Mouse (Mus musculus) layer of hippocampus, adult 9-10 months (tissue): ENCODE results near the gene Nat8f2.
"Not testable (repeated sequence)": the region's sequence is repeated elsewhere in the genome, so short reads cannot be mapped to it uniquely, and the experiment has no call there.

Source experiments
- DNase-seq: peaks from one replicate; pipeline ENCODE4 v3.0.0; 2022; ENCODE audit warnings: low spot score

Gene Nat8f2

DNA sequence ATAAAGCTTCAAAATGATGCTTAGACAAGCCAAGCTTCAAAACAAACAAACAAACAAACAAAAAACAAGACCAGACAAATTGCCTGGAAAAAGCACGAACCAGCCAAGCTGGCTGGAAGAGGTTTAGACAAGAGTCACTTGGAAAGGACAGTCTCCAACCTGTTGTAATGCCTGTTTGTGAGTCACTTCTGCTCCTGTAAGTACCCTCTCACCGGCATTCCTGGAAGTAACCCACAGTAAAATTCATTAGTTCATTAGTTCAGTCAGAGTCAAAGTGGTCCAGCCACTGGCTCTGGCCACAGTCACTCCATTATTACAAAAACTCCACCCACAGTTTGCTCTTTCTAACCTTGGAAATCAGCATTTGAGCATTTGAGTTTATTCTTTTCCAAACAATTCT, 5.1 kb downstream of the Nat8f2 start:
- no peak for DNase-seq

DNA sequence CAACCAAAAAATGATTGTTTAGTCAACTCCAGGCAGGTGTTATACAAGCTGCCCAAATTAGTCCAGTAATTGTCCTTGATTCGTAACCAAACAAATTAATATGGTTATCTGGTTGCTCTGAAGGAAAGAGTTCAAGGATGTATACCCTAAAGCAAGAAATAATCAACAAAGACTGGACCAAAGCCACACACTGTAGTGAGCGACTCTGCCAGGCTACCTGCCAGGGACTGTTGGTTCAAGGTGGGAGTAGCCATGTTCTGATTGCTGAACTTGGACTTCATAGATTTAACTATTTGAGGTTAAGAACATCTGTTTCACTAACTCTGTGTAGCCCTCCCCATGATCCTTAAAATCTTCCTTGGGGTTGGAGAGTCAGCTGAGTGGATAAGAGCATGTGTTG, 5.8 kb downstream of the Nat8f2 start:
- DNase-seq: no peak

DNA sequence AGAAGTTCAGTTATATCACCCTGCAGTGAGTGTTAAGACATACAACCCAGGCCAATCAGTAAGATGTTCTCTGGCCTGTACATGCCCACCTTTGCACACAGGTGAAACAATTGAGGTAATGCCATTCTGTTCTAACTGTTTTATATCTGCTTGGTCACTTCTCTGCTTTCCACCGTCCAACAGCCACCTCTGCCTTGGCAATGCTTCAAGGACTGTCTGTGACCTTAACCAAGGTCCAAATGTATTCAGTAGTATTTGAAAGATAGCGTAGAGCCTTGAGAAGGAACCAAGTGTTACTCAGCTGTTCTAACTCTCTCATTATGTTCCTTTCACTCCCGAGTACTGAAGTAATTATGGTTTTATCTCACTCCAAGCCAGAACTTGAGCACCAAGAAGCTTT, 6.4 kb downstream of the Nat8f2 start:
- DNase-seq: no peak

DNA sequence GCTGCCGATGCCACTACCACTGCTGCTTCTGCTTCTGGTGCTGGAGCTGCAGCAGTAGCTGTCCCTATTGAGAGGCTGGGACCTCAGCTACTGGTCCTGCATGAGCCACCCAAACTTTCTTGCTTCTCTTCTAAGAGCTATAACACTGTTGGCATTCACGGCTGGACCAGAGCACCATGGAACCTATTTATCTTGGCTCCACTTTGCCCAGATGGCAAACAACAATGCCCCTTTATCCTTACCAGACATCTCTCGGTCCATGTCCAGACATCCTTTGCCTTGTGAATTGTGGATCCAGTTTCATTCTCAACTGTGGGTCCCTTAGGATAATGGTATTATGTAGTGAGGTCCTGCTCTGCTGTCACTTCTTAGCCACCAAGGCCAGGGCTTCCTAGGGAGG, 7.7 kb downstream of the Nat8f2 start:
- no peak for DNase-seq

DNA sequence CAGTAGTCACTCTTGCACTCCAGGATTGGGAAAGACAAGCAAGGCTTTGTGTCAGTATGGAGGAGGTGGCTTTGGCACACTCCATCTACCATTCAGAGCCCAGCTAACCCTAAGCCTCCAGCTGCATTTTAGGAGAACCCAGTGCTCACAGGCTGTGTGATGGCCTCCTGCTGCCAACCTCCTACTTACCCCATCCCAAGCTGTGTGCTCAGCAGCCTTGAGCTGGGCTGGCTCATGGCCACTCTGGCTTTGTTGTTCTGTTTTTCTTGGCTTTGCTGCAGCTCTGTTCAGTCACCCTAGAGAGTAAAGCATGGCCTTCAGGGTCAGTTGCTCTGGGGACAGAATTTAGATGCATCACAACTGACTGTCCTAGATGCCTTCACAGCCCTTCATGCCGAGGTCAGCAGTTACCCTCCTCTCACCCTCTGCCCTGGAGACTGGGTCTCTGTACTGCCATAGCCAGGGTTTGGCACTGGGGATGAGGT, 12.7 kb downstream of the Nat8f2 start:
- DNase-seq: no peak

DNA sequence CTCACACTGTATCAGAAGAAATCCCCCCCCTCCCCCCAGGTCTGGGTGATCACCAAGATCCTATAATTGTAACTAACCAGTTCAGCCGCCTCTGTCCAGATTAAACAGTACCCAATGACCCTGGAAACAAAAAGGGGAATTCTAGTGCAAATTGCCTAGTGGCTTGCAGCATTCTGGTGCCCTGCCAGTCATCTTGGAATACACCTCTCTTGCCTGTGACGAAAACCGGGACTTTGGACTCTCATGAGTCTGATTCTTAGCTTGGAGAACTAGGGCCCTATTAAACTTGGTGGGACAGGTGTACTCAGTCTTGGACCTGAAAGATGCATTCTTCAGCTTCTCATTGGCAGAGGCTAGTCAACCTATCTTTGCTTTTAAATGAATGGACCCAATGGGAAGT, 15.5 kb downstream of the Nat8f2 start:
- no peak for DNase-seq

DNA sequence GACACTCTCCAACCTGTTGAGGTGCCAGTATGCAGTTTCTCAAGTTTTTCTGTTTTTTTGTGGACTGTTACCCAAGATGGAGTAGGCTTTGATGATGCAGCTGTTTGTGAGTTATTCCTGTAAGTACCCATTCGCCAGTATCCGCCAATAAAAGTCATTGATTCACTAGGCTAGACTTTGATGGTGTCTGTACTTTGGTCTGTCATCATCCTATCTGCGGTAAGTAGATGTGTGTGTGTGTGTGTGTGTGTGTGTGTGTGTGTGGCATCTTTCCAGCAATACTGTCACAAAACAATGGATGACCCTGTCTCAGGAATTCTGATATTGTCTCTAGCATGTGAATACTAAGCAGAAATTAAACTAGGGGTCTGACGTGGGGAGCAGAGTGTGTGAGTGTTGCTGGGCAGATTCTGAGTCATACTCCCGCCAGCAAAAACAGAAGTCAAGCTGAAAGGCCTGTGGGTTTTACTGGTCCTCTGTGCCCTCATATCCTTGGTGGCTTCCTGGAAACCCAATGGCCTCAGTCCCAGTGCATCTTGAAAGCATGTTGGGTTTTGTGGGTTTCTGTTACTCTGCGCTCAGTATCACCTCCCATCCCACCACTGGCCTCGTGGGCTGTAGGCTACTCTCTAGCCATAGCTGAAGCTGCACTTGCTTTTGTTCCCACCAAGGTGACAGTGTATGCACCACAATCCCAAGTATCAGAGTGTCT, 17.7 kb downstream of the Nat8f2 start:
- no peak for DNase-seq

DNA sequence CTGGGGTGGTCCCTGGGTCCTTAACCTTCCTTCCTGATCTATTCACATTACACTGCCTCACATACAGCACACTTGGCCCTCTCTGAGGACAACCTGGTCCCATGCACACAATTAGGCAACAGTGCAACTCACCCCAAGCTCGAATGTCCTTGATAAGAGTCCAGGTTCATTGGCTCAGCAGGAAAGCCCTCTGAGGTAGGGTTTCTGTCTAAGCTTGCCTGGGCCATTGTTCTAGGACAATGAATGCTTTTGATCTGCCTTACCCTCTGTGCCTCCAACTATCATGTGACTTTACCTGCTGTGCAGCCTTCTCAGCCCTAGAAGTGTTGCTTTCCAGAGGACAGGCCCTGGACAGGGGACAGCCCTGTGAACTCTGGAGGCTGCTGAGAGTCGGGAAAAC, 19.7 kb downstream of the Nat8f2 start:
- DNase-seq: no peak

DNA sequence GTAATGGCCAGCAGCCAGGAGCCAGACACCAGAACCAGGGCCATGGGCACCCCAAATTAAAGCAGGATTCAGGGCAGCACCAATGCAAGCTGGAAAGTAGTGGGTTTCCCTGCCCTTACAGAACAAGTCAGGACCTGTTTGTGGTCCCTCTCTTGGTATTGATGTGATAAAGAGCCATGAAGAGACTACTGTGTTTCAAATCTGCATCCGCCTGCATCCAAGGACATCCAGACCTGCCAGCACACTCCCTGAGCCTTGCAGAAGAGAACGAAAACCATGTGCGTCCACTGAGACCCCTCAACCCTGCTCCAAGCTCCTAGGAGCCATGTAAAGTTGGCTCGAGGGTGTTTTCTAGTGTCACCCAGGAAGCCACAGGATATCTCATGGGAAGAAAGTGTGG, 20.8 kb downstream of the Nat8f2 start:
- no peak for DNase-seq

DNA sequence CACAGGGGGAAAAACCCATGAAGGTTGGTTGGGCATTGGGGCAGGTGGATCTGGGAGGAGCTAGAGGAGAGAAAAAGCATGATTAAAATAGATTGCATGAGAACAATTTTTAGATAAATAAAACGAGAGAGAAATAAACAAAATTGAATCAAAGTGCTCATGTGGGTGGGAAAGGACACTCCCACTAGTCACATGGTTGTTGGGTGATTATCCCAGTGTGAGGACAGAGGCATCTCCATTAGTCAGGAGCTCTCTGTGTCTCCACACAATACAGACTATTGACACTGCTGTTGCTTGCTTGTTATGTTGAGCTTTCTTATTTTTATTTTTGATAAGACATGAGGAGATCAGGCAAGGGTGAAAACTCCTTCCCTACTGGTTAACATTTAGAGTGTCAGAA, 22.0 kb downstream of the Nat8f2 start:
- DNase-seq: no peak

DNA sequence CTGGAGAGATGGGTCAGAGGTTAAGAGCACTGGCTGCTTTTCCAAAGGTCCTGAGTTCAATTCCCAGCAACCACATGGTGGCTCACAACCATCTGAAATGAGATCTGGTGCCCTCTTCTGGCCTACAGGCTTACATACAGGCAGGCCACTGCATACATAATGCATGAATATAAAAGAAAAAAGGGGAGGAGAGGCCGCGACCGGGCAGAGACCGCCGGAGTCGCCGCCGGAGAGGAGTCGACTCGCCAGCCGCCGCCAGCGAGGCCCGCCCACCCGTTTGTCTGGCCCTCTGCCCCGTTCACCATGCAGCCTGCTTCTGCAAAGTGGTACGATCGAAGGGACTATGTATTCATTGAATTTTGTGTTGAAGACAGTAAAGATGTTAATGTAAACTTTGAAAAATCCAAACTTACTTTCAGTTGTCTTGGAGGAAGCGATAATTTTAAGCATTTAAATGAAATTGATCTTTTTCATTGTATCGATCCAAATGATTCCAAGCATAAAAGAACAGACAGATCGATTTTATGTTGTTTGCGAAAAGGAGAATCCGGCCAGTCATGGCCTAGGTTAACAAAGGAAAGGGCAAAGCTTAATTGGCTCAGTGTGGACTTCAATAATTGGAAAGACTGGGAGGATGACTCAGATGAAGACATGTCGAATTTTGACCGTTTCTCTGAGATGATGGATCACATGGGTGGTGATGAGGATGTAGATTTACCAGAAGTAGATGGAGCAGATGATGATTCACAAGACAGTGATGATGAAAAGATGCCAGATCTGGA, 25.1 kb downstream of the Nat8f2 start:
- DNase-seq: not testable (repeated sequence)

DNA sequence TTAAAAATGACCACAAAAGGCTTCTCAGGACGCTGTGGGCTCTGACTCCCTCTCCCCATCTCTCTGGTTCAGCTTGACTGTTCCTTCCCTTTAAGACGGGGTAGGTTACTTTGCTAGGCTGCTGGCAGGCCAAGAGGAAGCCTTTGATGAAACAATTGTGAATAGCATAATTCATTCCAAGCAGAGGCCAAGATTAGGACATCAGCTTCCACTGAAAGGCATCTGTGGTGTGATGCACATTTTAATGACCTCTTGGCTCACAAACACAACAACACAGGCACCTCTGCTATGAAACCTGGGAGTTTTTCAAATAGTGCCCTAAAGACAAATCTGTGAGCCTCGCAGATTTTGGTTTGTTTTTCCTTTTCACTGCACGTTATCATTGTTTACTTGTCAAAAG, 29.0 kb downstream of the Nat8f2 start:
- DNase-seq: no peak

DNA sequence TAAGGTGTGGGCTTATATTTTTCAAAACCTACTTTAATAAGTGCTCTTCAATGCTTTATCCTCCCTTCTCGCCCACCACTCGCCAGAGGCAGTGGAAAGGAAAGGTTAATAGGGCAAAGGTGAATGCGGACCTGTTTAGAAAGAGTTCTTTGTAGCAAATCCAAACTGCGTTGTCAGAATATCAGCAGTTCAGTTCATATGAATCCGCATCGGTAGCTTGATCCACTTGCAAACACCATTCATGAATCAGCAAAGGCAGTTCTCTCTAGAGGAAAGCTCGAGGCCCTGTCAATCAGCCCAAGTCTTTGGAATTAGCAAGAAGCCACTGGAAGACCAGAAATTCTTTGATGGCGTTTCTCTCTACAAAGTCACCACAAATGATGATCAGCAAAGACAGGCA, 30.3 kb downstream of the Nat8f2 start:
- no peak for DNase-seq

DNA sequence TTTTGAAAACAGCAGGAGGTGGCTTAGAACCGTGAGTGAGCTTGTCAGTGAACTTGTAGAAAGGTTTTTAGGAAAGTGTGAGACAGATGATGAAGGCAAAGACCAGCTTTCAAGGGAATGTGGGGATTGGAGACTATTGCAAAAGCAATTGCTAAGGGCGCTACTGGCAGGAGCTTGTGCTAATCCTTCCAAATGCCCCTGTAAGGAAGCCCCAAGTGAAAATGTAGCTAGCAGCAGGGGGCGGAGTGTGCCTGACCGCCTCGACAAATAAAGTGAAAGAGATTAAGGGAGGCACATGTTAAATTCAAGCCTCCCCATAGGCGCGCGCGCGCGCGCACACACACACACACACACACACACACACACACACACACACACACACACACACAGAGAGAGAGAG, 31.7 kb downstream of the Nat8f2 start:
- not testable (repeated sequence) for DNase-seq

DNA sequence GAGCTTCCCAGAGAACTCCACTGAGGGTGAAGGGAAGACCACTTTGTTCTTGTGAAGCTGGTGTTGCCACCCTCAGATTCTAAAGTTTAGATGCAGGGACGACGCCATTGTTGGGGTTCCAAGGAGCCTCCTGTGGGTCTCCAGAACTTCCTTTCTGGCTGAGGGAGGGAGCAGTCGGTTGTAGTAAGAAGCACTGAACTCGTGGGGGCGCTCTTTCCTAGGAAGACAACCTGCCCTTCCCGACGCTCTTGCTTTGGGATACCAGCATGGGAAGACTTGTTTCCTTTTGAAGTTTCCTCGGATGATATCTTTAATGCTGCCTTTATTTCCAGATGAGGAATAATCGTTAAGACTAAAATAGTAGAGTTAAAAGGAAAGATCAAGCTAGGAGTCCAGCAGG, 32.1 kb downstream of the Nat8f2 start:
- DNase-seq: not testable (repeated sequence)

DNA sequence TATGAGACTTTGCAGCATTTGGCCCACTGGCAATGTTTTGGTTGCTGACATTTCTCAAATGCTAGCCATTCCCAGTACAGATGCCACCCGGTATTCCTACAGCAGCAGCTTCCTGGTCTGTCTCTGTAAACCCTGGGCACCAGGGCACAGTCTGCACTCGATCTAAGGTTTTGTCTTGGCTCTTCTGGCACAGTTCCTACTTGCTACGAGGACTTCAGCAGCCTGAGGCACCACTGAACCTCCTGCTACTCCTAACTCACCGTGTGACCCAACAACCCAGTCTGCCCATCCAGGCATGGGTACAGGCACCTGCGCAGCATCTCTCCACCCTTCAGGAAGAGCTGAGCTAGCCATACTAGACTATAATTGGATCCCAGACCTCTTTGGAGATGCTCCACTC, 32.9 kb downstream of the Nat8f2 start:
- not testable (repeated sequence) for DNase-seq

DNA sequence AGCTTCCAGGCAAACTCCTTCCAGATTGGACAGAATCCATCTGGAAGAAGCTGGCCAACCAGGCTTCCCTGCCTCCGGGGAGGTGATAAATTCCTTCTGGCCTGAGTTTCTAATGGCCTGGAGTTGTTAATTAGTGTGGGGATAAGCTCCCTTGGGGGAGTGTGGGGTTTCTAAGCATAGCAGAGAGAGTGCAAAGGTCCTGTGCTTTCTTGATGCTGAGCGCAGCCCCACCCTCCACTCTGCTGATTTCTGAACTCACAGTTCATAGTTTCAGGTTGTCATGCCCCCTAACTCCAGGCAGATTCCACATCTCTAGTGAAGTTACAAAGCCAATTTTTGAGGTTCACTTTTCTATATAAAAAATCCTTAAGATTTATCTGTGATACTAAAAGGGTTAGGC, 33.9 kb downstream of the Nat8f2 start:
- DNase-seq: not testable (repeated sequence)

DNA sequence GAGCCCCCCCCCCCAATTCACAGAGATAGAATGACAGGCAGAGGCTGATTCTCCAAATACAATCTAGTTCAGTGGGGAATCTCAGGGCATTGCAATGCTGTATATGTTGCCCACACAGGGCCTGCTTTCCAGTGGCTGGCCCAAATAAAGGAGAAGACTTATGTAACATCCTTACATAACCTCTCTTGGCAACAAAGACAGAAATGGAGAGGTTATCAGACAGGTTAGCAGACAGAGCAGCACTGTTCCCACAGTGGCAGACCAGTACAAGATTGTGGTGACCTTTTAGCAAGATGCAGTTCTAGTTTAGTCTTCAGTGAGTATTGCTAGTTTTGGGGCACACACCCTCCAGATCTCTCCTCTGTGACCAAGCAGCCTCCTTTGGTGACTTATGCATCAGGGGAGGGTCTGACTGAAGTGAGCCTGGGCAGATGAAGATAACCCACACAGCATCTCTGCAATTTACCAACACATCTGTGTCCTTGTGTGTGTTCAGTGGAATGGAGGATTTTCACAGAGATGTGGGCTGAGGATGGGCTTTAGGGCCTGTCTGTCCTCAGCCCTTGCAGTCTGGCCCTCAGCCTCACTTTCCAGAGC, 34.4 kb downstream of the Nat8f2 start:
- not testable (repeated sequence) for DNase-seq

DNA sequence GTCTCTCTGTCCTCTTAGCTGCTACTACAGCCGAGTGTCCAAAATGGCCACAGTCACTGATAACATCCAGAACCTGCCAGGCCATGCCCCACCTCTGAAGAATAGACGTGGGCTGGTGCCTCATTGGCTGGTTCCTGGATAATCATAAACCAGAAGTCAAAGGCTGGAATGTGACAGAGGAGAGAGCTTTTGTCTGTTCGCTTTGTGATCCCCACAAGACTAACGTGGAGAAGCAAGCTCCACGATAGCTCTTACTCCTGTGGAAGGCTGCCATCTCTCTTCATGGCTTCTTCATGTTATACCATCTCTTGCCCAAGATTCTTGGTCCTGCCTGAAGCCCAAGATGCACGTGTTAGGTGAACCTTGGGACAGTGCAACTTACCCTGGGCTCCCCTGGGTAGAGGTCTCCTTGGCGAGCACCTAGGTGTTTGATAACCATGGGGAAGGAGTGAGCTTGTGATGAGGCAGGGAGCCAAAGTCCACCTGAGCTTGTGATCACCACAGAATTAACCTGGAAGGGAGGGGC, 37.1 kb downstream of the Nat8f2 start, which contains the start of gene Nat8:
TSS of gene Nat8 (minus strand) at position 287 of the 526 bp plus-strand sequence.
- no peak for DNase-seq

DNA sequence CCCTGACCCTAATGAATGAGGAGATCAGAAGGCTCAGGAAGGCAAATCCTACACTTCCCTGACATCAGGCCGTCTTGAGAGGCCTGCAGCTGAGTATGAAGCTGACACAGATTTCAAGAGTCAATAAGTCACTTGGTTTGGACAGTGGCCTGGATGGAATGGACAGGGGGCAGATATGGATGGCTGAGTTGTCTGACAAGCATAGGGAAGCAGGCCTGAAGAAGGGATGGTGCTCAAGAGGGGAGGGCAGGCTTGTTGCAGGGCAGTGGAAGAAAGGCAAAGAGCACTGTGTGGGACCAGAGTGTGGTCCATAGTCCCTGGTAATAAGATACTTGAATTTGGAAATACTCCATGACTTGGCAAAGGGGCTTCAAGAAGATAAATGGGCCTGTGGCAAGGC, 39.5 kb downstream of the Nat8f2 start:
- DNase-seq: no peak

DNA sequence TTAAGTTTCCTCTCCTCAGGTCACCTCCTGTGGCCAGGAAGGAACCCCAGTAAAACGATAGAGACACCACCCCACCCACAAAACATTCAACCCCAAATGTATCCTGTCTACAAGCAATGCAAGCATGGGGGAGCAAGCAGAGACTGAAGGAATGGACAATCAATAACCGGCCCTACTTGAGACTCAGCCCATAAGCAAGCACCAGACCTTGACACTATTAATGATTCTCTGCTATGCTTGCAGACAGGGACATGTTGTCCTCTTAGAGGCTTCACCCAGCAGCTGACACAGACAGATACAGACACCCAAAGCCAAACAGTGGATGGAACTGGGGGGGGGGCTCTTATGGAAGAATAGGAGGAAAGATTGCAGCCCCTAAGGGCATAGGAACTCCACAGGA, 43.1 kb downstream of the Nat8f2 start:
- DNase-seq: no peak

DNA sequence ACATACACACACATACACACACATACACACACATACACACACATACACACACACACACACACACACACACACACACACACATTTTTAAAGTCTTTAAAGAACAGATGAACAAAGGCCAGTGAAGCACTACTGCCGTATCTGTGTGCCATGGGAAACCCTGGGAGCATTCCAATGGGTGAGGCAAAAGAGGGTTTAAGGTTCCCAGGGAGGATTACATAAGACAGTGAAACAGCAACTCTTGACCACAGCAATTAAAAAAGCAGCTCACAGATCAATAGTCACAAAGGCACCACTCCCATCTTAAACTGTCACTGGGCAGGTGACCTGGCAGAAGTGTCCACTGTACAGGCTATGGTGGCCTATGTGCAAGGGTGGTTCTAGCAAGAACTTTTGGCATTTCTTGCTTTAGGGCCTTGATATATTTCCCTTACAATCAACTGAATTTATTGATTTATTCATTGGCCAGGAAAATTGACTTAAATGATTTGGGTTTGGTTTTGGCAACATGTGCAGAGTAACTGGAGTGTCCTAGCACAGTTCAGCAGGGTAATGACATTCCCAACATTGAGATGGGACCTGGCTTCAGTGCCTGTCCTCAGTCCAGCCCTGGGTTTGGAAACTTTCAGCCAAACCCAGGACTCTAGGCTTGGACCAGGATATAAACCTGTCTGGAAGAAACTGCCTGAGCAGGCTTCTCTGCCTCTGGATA, 45.4 kb downstream of the Nat8f2 start:
- no peak for DNase-seq
